Mouse (Mus musculus) forebrain, embryonic 11.5 days (tissue): ENCODE measurements around the gene Fkbp15. TPM values are rescaled to one million over a fixed set of nuclear protein-coding genes. Genes with fewer than 3 reads are reported as not detected.

Source experiments
- ATAC-seq: fragments of 200-750 bp; cut with Nextera tagmentation; replicated peaks from 2 replicates; pipeline ENCODE4 v1.8.0; 2017; ENCODE audit warnings: moderate TSS enrichment; ENCODE audit not compliant: low FRiP score
- DNase-seq: peaks from one replicate; pipeline ENCODE4 v3.0.0-alpha.2; 2017; ENCODE audit warnings: low spot score
- H3K27ac ChIP-seq: fragments of 300-500 bp; sonication (generic); 2 replicates; pipeline ENCODE4 v1.5.1; 2014; ENCODE audit warnings: low read depth, low read length
- H3K27me3 ChIP-seq: fragments of 300-500 bp; sonication (generic); 2 replicates; pipeline ENCODE4 v1.6.1; 2014; ENCODE audit warnings: mild to moderate bottlenecking, low read length, mixed read lengths; ENCODE audit not compliant: control insufficient read depth, insufficient read depth
- H3K36me3 ChIP-seq: fragments of 300-500 bp; sonication (generic); 2 replicates; pipeline ENCODE4 v1.6.1; 2014; ENCODE audit warnings: mild to moderate bottlenecking, low read length, moderate library complexity, mixed read lengths; ENCODE audit not compliant: control insufficient read depth, insufficient read depth
- H3K4me1 ChIP-seq: fragments of 300-500 bp; sonication (generic); replicated peaks from 2 replicates; pipeline ENCODE4 v1.6.1; 2014; ENCODE audit warnings: low read length, mixed read lengths; ENCODE audit not compliant: control insufficient read depth, insufficient read depth
- H3K4me2 ChIP-seq: fragments of 300-500 bp; sonication (generic); 2 replicates; pipeline ENCODE4 v1.6.1; 2014; ENCODE audit warnings: low read depth, mild to moderate bottlenecking, low read length, moderate library complexity, mixed read lengths; ENCODE audit not compliant: severe bottlenecking
- H3K4me3 ChIP-seq: fragments of 300-500 bp; sonication (generic); 2 replicates; pipeline ENCODE4 v1.5.1; 2014; ENCODE audit warnings: low read depth, low read length
- H3K9ac ChIP-seq: fragments of 300-500 bp; sonication (generic); 2 replicates; pipeline ENCODE4 v1.6.1; 2014; ENCODE audit warnings: low read length
- H3K9me3 ChIP-seq: fragments of 300-500 bp; sonication (generic); 2 replicates; pipeline ENCODE4 v1.6.1; 2016; ENCODE audit warnings: low read length, mixed read lengths; ENCODE audit not compliant: control insufficient read depth
- WGBS: fragments of 180-500 bp; shearing (Covaris S2); extraction: QIAGEN DNeasy Blood & Tissue Kit; methylation state at CpG from one replicate; pipeline ENCODE4 v1.1.7; 2014; 5-methylcytosine and 5-hydroxymethylcytosine counted together
- polyA plus RNA-seq: library from polyadenylated mRNA; unstranded; fragments of >200 nt; fragmentation: Nextera tagmentation; extraction: Ambion mirVana; gene quantifications from 2 replicates; pipeline ENCODE4 v1.2.1, GENCODE M21; 2014

Gene Fkbp15
- polyA plus RNA-seq, 1 experiment from 2014 or later: 23.4 TPM

GRCm38 (mm10) chr4:62256931-62257330 is 103.4 kb downstream of the Fkbp15 start:
- Histone ChIP-seq H3K9me3 (no peaks in the 10 kb centered on the region; the same call in 1 of the 2 replicates), H3K27ac (no peak overlapping the region), H3K27me3 (no peaks in the 10 kb centered on the region), H3K36me3 (no peaks in the 10 kb centered on the region), H3K4me2 (no peak overlapping the region), H3K9ac (no peak overlapping the region), H3K4me3 (no peak overlapping the region), H3K4me1 (no peaks in the 10 kb centered on the region)
- WGBS: 33% methylated on average over 8 of the region's 8 CpGs
- peak; percentile 73 for DNase-seq
- no peak for ATAC-seq

DNA sequence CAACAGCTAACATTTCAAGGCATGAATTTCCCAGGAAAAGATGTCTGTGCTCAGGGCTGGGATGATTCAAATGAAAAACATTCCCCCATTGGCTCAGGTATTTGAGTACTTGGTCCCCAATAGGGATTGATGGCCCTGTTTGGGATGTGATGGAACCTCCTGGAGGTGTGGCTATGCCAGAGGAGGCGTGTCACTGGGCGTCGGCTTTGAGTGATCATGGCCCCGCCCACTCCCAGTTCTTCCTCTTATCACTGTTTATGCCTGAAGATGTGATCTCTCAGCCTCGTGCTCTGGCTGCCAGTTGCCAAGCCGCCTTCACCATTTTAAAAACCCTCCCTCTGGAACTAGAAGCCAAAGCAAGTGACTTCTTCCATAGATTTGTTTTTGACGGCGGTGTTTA is 105.8 kb downstream of the Fkbp15 start:
- peak; percentile 38 for DNase-seq
- no peak overlapping the region for H3K27ac ChIP-seq
- no peaks in the 10 kb centered on the region; the same call in 1 of the 2 replicates for H3K9me3 ChIP-seq
- no peak overlapping the region for H3K4me2 ChIP-seq
- H3K4me1 ChIP-seq: no peaks in the 10 kb centered on the region
- WGBS: 73% methylated on average over 8 of the region's 8 CpGs
- ATAC-seq: no peak
- H3K9ac ChIP-seq: no peak overlapping the region
- H3K4me3 ChIP-seq: no peak overlapping the region
- H3K36me3 ChIP-seq: no peaks in the 10 kb centered on the region
- no peaks in the 10 kb centered on the region for H3K27me3 ChIP-seq

GRCm38 (mm10) chr4:62251776-62252175 is 108.6 kb downstream of the Fkbp15 start:
- Histone ChIP-seq H3K4me3 (no peak overlapping the region), H3K4me1 (no peaks in the 10 kb centered on the region), H3K9ac (no peak overlapping the region), H3K9me3 (no peaks in the 10 kb centered on the region), H3K27me3 (no peaks in the 10 kb centered on the region), H3K27ac (no peak overlapping the region), H3K4me2 (no peak overlapping the region), H3K36me3 (no peaks in the 10 kb centered on the region)
- 94% methylated on average over 4 of the region's 4 CpGs for WGBS
- DNase-seq (peak; percentile 35), ATAC-seq (no peak)

DNA sequence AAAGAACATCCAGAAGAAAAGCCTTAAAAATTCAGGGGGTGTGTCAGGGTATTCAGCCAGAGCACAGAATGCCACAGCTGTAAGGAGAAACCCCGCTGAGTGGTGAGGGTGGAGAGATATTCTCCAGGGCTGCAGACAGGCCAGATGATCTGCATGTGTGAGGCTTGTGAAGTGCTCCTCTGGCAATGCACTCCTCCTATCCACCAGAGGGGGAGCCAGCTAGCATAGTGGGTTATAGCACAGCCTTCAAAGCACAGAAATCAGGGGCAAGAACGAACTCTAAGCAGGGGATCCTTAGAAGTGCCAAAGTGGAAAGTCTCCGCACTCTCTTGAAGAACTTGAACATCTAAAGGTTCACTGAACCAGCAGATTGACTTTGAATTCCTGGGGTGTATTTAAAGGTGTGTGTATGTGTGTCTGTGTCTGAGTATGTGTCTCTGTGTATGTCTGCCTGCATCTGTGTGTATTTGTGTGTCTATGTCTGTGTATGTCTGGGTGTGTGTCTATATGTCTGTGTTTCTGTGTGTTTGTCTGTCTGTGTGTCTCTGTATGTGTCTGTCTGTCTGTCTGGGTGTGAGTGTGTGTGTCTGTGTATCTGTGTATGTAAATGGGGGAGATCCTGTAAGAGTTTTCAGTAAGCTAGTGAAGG is 109.3 kb downstream of the Fkbp15 start:
- no peaks in the 10 kb centered on the region for H3K4me1 ChIP-seq
- ATAC-seq: peak; percentile 76

More for the DNA sequence above, 109.3 kb downstream of the Fkbp15 start:
- 37% methylated on average over 3 of the region's 3 CpGs for WGBS
- no peaks in the 10 kb centered on the region for H3K9me3 ChIP-seq
- no peak overlapping the region for H3K27ac ChIP-seq
- H3K4me3 ChIP-seq: no peak overlapping the region
- no peaks in the 10 kb centered on the region for H3K27me3 ChIP-seq
- no peaks in the 10 kb centered on the region for H3K36me3 ChIP-seq
- peak; percentile 50 for DNase-seq
- no peak overlapping the region for H3K4me2 ChIP-seq
- H3K9ac ChIP-seq: no peak overlapping the region

Other genes starting within 250 kb of the Fkbp15 start
- gene Mup21, start 209.7 kb downstream of the Fkbp15 start, polyA plus RNA-seq: not detected in 2 replicates
- 26.3 and 28.7 TPM in 2 replicates for gene Zfp37, start 129.5 kb downstream of the Fkbp15 start, polyA plus RNA-seq
- gene Slc31a2, start 98.0 kb downstream of the Fkbp15 start, polyA plus RNA-seq: 7.9 and 8.9 TPM in 2 replicates
- 49.9 and 51.7 TPM in 2 replicates for gene Slc31a1, start 179 bp upstream of the Fkbp15 start, polyA plus RNA-seq
- gene Cdc26, start 48.1 kb upstream of the Fkbp15 start, polyA plus RNA-seq: 185 and 190 TPM in 2 replicates
- gene Prpf4, start 48.2 kb upstream of the Fkbp15 start, polyA plus RNA-seq: 34.9 and 35.7 TPM in 2 replicates
- gene Rnf183, start 74.7 kb upstream of the Fkbp15 start, polyA plus RNA-seq: not detected in 2 replicates
- gene Wdr31, start 110.3 kb upstream of the Fkbp15 start, polyA plus RNA-seq: 11.5 and 14.3 TPM in 2 replicates
- gene Bspry, start 119.5 kb upstream of the Fkbp15 start, polyA plus RNA-seq: 0.96 and 0.98 TPM in 2 replicates
- 9.1 and 10.1 TPM in 2 replicates for gene Hdhd3, start 142.9 kb upstream of the Fkbp15 start, polyA plus RNA-seq
- gene Alad, start 159.4 kb upstream of the Fkbp15 start, polyA plus RNA-seq: 89.3 and 98.2 TPM in 2 replicates
- 132 and 135 TPM in 2 replicates for gene Pole3, start 164.5 kb upstream of the Fkbp15 start, polyA plus RNA-seq
- gene 4933430I17Rik, start 164.8 kb upstream of the Fkbp15 start, polyA plus RNA-seq: 1.1 and 1.8 TPM in 2 replicates
- gene Rgs3, start 199.3 kb upstream of the Fkbp15 start, polyA plus RNA-seq: 33.6 and 39.7 TPM in 2 replicates